Mouse (Mus musculus): Measurements from ENCODE around the gene Mark2.

GRCm38 (mm10) chr19:7264088-7264765 is 77.4 kb downstream of the Mark2 start:
- TF ChIP-seq CTCF (IDR thresholded peaks at IDR 0.05; ENCODE audit: control insufficient read depth, insufficient read depth, low read length) (peak; percentile 95), POLR2A (IDR thresholded peaks at IDR 0.05; ENCODE audit: borderline replicate concordance, control insufficient read depth, low read depth, low read length) (no peak)
